Mouse (Mus musculus): ENCODE data around the gene 4931414P19Rik. TPM values are rescaled to one million over a fixed set of nuclear protein-coding genes. Genes with fewer than 3 reads are reported as not detected.

Gene 4931414P19Rik
- total and polyA plus RNA-seq, 3 experiments: 1.5 to 2.9 (median 2.7) TPM

DNA sequence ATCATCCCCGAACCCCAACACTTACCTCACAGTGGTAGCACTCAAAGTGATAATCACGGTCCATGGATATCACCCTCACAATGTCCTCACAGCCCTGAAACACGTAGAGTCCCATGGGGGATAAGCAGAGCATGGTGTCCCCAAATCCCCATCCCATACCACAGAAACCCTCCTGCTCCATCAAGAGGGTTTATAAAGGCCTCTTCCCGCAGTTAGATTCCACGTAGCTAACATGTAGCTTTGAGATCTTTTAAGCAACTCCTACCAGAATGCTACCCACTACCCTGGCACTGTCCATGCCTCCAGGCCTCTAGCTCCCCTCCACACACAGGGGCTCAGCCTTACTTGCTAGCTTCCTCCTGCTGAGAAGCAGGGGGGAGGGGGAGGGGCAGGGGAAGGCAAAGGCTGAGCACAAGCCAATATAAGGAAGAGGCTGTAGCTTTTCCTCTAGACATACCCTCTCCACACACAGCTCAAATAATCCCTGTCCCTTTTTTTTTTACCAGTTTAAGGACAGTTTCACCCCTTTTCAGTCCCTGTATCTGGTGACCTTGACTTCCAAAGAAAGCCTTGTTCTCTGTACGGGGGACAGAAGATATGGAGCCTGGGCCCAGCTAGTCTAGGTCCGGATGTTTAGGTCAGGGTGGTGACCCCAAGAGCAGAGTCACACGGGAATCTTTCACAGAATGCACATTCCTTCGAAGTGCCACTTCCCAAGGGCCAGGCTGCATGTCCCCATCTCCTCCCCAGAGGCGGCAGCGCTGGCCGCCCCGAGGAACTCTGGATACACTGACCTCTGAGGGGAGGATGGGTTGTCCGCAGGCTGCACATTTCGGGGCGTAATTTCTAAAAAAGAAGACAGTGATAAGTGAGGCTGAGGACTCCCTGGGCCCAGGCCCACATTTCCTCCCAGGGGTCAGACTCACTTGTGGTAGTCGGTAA, 36.1 kb downstream of the 4931414P19Rik start:
- Histone ChIP-seq H3K4me1 (ENCODE audit: control insufficient read depth in 1 of 2, insufficient read depth in 2 of 2) (peaks cover 0 to 16% of the 10 kb centered on the region in 2 experiments; a peak in 2 of 4 replicates), H3K36me3 (replicated peaks in 1 of 2; ENCODE audit: control insufficient read depth in 1 of 2, insufficient read depth in 1 of 2, low read length in 1 of 2) (no peaks in the 10 kb centered on the region), H3K9me3 (replicated peaks; ENCODE audit: low read length) (no peaks in the 10 kb centered on the region), H3K27me3 (replicated peaks) (peaks cover 3% of the 10 kb centered on the region), H3K9ac (ENCODE audit: insufficient read depth, low read depth) (no peak overlapping the region), H3K27ac (ENCODE audit: insufficient read depth, low read depth) (no peak overlapping the region), H3K4me2 (ENCODE audit: insufficient read depth, low read depth, poor library complexity, severe bottlenecking) (no peak overlapping the region), H3K4me3 (replicated peaks in 1 of 3; ENCODE audit: low read depth in 2 of 3, low read length in 2 of 3, poor library complexity in 1 of 3) (no peak overlapping the region), H3K79me2 (replicated peaks; ENCODE audit: control insufficient read depth, extremely low read depth, insufficient read depth, poor library complexity, severe bottlenecking) (no peaks in the 10 kb centered on the region)
- no peak for TF ChIP-seq GABPA (IDR thresholded peaks at IDR 0.05; ENCODE audit: insufficient replicate concordance, low read depth, low read length)
- TF ChIP-seq MAX (IDR thresholded peaks at IDR 0.05; ENCODE audit: low read length): no peak
- TF ChIP-seq RAD21 (IDR thresholded peaks at IDR 0.05; ENCODE audit: low read depth, low read length): no peak
- TF ChIP-seq RCOR1 (conservative IDR thresholded peaks at IDR 0.05; ENCODE audit: low read depth, low read length): no peak
- TF ChIP-seq POLR2A (IDR thresholded peaks at IDR 0.05; ENCODE audit: low read depth, low read length): no peak
- TF ChIP-seq USF2 (conservative IDR thresholded peaks at IDR 0.05; ENCODE audit: low read depth, low read length): no peak
- TF ChIP-seq POLR2AphosphoS2 (IDR thresholded peaks at IDR 0.05; ENCODE audit: low read depth, low read length): no peak
- TF ChIP-seq KAT2A (IDR thresholded peaks at IDR 0.05; ENCODE audit: insufficient replicate concordance, low read length): no peak
- TF ChIP-seq IRF4 (IDR thresholded peaks at IDR 0.05; ENCODE audit: low read depth, low read length): no peak
- no peak for TF ChIP-seq SMC3 (IDR thresholded peaks at IDR 0.05; ENCODE audit: low read depth, low read length)
- no peak for TF ChIP-seq MXI1 (IDR thresholded peaks at IDR 0.05; ENCODE audit: low read depth, low read length)
- no peak for TF ChIP-seq ZNF384 (IDR thresholded peaks at IDR 0.05; ENCODE audit: low read depth, low read length)
- no peak for TF ChIP-seq MEF2A (IDR thresholded peaks at IDR 0.05; ENCODE audit: borderline replicate concordance, low read depth, low read length)
- no peak for TF ChIP-seq E2F4 (IDR thresholded peaks at IDR 0.05; ENCODE audit: insufficient replicate concordance, low read depth, low read length)
- TF ChIP-seq MAFK (IDR thresholded peaks at IDR 0.05; ENCODE audit: insufficient replicate concordance, low read length): no peak
- TF ChIP-seq ELF1 (IDR thresholded peaks at IDR 0.05; ENCODE audit: low read depth, low read length): no peak
- TF ChIP-seq ETS1 (conservative IDR thresholded peaks at IDR 0.05; ENCODE audit: low read depth, low read length): no peak
- no peak for TF ChIP-seq NRF1 (IDR thresholded peaks at IDR 0.05; ENCODE audit: low read depth, low read length)
- no peak for TF ChIP-seq HCFC1 (IDR thresholded peaks at IDR 0.05; ENCODE audit: low read depth, low read length)
- no peak for DNase-seq (ENCODE audit: extremely low read depth)
- dilution Hi-C loops (cut with MboI; ENCODE audit: extremely low pct_ligation_motif_present, extremely low pct_unique_long_range_greater_than_20kb, low sequenced_read_pairs) (no loop called here), in situ Hi-C loops (cut with MboI; ENCODE audit: low pct_ligation_motif_present, low pct_unique_long_range_greater_than_20kb, low sequenced_read_pairs) (loop anchor here (10.0 to 25.0 kb wide), 2 partner anchors 65 to 507 kb away; no protein-coding TSS in a partner anchor)
